In genomic region chr2:180234980-180235379, GRCm38 (mm10) we compare ENCODE assay signal across 10 mouse cellular contexts. TPM values are rescaled to one million over a fixed set of nuclear protein-coding genes. Genes with fewer than 3 reads are reported as not detected.
DNase-seq lines count a peak whose midpoint lies in the region; ATAC-seq and TF ChIP-seq lines count a peak whose summit lies in the region.
"Had no signal": no experiment of that assay in that cellular context is flagged by ENCODE, and none has a peak within 500 bp of the region (broad histone marks: within the 10 kb centered on the region; RNA-seq: fewer than 3 reads in every experiment).

No protein-coding gene starts in this region.

- H3K36me3 ChIP-seq in heart, embryonic 15.5 days = no peaks in the 10 kb centered on the region
- H3K36me3 ChIP-seq in limb, embryonic 14.5 days (ENCODE audit: control insufficient read depth, insufficient read depth, low read length) = no peaks in the 10 kb centered on the region
- H3K36me3 ChIP-seq in stomach, postnatal 0 days (ENCODE audit: control insufficient read depth, insufficient read depth, low read length) = no peaks in the 10 kb centered on the region
- H3K36me3 ChIP-seq: hindbrain, embryonic 12.5 days had no signal

- H3K4me3 ChIP-seq in lung, adult 2 months (replicated peaks; ENCODE audit: extremely low read depth, low read depth, low read length) = no peak overlapping the region
- no peak overlapping the region for H3K4me3 ChIP-seq in heart, embryonic 15.5 days
- H3K4me3 ChIP-seq in limb, embryonic 14.5 days (replicated peaks; ENCODE audit: low read length) = no peak overlapping the region
- H3K4me3 ChIP-seq in stomach, postnatal 0 days (ENCODE audit: low read depth, low read length) = no peak overlapping the region
- H3K4me3 ChIP-seq: forebrain, embryonic 13.5 days; hindbrain, embryonic 12.5 days; myocyte had no signal

- H3K4me2 ChIP-seq in heart, embryonic 15.5 days = peak overlapping the region; percentile 37; the same call in 1 of the 2 replicates
- 0 out of 2 replicates have a peak overlapping the region, but pooled peaks have one; percentile 5 for H3K4me2 ChIP-seq in limb, embryonic 14.5 days (replicated peaks; ENCODE audit: low read depth, low read length, severe bottlenecking)
- H3K4me2 ChIP-seq in stomach, postnatal 0 days (replicated peaks; ENCODE audit: low read depth) = no peak overlapping the region
- H3K4me2 ChIP-seq: forebrain, embryonic 13.5 days; hindbrain, embryonic 12.5 days had no signal

- WGBS in lung, adult 2 months = 47% methylated on average over 6 of the region's 6 CpGs
- WGBS in heart, embryonic 15.5 days = 26% methylated on average over 6 of the region's 6 CpGs
- 34% methylated on average over 6 of the region's 6 CpGs for WGBS in limb, embryonic 14.5 days
- 19% methylated on average over 6 of the region's 6 CpGs for WGBS in stomach, postnatal 0 days

- H3K9me3 ChIP-seq in heart, embryonic 15.5 days (replicated peaks) = no peaks in the 10 kb centered on the region
- H3K9me3 ChIP-seq in limb, embryonic 14.5 days (ENCODE audit: control insufficient read depth, low read length) = no peaks in the 10 kb centered on the region
- no peaks in the 10 kb centered on the region for H3K9me3 ChIP-seq in stomach, postnatal 0 days (ENCODE audit: control insufficient read depth, low read length)
- H3K9me3 ChIP-seq: forebrain, embryonic 13.5 days; hindbrain, embryonic 12.5 days had no signal

- peak overlapping the region; percentile 10; the same call in 1 of the 2 replicates for H3K9ac ChIP-seq in heart, embryonic 15.5 days
- H3K9ac ChIP-seq in limb, embryonic 14.5 days (ENCODE audit: low read depth, low read length, severe bottlenecking) = no peak overlapping the region
- 0 out of 2 replicates have a peak overlapping the region, but pooled peaks have one; percentile 31 for H3K9ac ChIP-seq in stomach, postnatal 0 days (ENCODE audit: low read length)
- H3K9ac ChIP-seq: forebrain, embryonic 13.5 days; hindbrain, embryonic 12.5 days had no signal

- no peaks in the 10 kb centered on the region for H3K27me3 ChIP-seq in heart, embryonic 15.5 days
- H3K27me3 ChIP-seq in limb, embryonic 14.5 days (ENCODE audit: control insufficient read depth, insufficient read depth, low read length) = no peaks in the 10 kb centered on the region
- no peaks in the 10 kb centered on the region for H3K27me3 ChIP-seq in stomach, postnatal 0 days (ENCODE audit: control insufficient read depth, insufficient read depth, low read length)
- H3K27me3 ChIP-seq: forebrain, embryonic 13.5 days; hindbrain, embryonic 12.5 days had no signal

- peak overlapping the region; percentile 88 for H3K27ac ChIP-seq in heart, embryonic 15.5 days
- H3K27ac ChIP-seq in limb, embryonic 14.5 days (replicated peaks; ENCODE audit: low read depth, low read length) = peak overlapping the region; percentile 70
- peak overlapping the region; percentile 92 for H3K27ac ChIP-seq in stomach, postnatal 0 days (replicated peaks)
- H3K27ac ChIP-seq: forebrain, embryonic 13.5 days; hindbrain, embryonic 12.5 days had no signal

- no peak for TF ChIP-seq POLR2A in lung, adult 2 months (IDR thresholded peaks at IDR 0.05; ENCODE audit: borderline replicate concordance, extremely low read depth, low read depth, low read length)
- no peak for TF ChIP-seq POLR2A in limb, embryonic 14.5 days (IDR thresholded peaks at IDR 0.05; ENCODE audit: borderline replicate concordance, extremely low read depth, insufficient read depth, insufficient read length)

- H3K4me1 ChIP-seq in lung, adult 2 months (ENCODE audit: control insufficient read depth, insufficient read depth, low read length) = peaks cover 17% of the 10 kb centered on the region
- peaks cover 53% of the 10 kb centered on the region for H3K4me1 ChIP-seq in heart, embryonic 15.5 days (replicated peaks)
- peaks cover 9% of the 10 kb centered on the region for H3K4me1 ChIP-seq in limb, embryonic 14.5 days (ENCODE audit: control insufficient read depth, insufficient read depth, low read length)
- H3K4me1 ChIP-seq in stomach, postnatal 0 days (replicated peaks; ENCODE audit: control insufficient read depth, insufficient read depth) = peaks cover 22% of the 10 kb centered on the region

- TF ChIP-seq EP300 in stomach, postnatal 0 days (optimal IDR thresholded peaks at IDR 0.05) = no peak

- ATAC-seq in heart, embryonic 15.5 days (replicated peaks; ENCODE audit: insufficient number of reproducible peaks, insufficient read depth, low FRiP score, low read depth) = peak; percentile 84
- ATAC-seq in limb, embryonic 14.5 days (ENCODE audit: low FRiP score, low read depth) = peak; percentile 66
- no peak for ATAC-seq in stomach, postnatal 0 days (ENCODE audit: low FRiP score, low TSS enrichment)
- ATAC-seq: forebrain, embryonic 13.5 days had no signal

- DNase-seq in lung, adult 2 months = peak; percentile 24
- no peak for DNase-seq in lung, postnatal 14 days
- peak; percentile 39 for DNase-seq in limb, embryonic 14.5 days (ENCODE audit: low spot score)
- peak; percentile 73 for DNase-seq in stomach, postnatal 0 days (ENCODE audit: low spot score)
- no peak for DNase-seq in embryo, embryonic 10 days (ENCODE audit: low spot score)
- DNase-seq in spleen, postnatal 14 days (ENCODE audit: low spot score in 2 of 2) = no peak

- TF ChIP-seq CTCF in lung, adult 2 months (IDR thresholded peaks at IDR 0.05; ENCODE audit: insufficient read depth, low read length) = no peak
- TF ChIP-seq CTCF in stomach, postnatal 0 days (IDR thresholded peaks at IDR 0.05; ENCODE audit: low read depth) = no peak

RNA-seq across cellular contexts. Expression of gene Lama5, which starts 9.3 kb away (rescaled TPM):
- polyA plus RNA-seq in lung, adult 2 months (2012; rRNA removed) = 145 and 148 TPM in 2 replicates
- polyA plus RNA-seq in heart, embryonic 15.5 days (2015; fragmentation: Nextera tagmentation; extraction: Ambion mirVana) = 21.9 and 29.1 TPM in 2 replicates
- polyA plus RNA-seq in limb, embryonic 14.5 days (2012; rRNA removed) = 47.3 and 56.7 TPM in 2 replicates
- polyA plus RNA-seq in limb, embryonic 14.5 days (2014; fragmentation: Nextera tagmentation; extraction: Ambion mirVana) = 30.4 and 31.2 TPM in 2 replicates
- 29.7 and 34.9 TPM in 2 replicates for polyA plus RNA-seq in stomach, postnatal 0 days (2015; fragmentation: Nextera tagmentation; extraction: Ambion mirVana)

RNA-seq across cellular contexts. Expression of gene Rps21, which starts 22.2 kb away (rescaled TPM):
- 2,052 and 2,661 TPM in 2 replicates for polyA plus RNA-seq in lung, adult 2 months (2012; rRNA removed)
- 259 and 352 TPM in 2 replicates for polyA plus RNA-seq in heart, embryonic 15.5 days (2015; fragmentation: Nextera tagmentation; extraction: Ambion mirVana)
- polyA plus RNA-seq in limb, embryonic 14.5 days (2012; rRNA removed) = 3,975 and 4,219 TPM in 2 replicates
- 716 and 729 TPM in 2 replicates for polyA plus RNA-seq in limb, embryonic 14.5 days (2014; fragmentation: Nextera tagmentation; extraction: Ambion mirVana)
- 604 and 680 TPM in 2 replicates for polyA plus RNA-seq in stomach, postnatal 0 days (2015; fragmentation: Nextera tagmentation; extraction: Ambion mirVana)

RNA-seq across cellular contexts. Expression of gene Cables2, which starts 38.3 kb away (rescaled TPM):
- polyA plus RNA-seq in lung, adult 2 months (2012; rRNA removed) = 22.7 and 28.2 TPM in 2 replicates
- polyA plus RNA-seq in heart, embryonic 15.5 days (2015; fragmentation: Nextera tagmentation; extraction: Ambion mirVana) = 8.4 and 10.5 TPM in 2 replicates
- polyA plus RNA-seq in limb, embryonic 14.5 days (2012; rRNA removed) = 37.7 and 45.8 TPM in 2 replicates
- polyA plus RNA-seq in limb, embryonic 14.5 days (2014; fragmentation: Nextera tagmentation; extraction: Ambion mirVana) = 22.5 and 23.4 TPM in 2 replicates
- 7.5 and 8.5 TPM in 2 replicates for polyA plus RNA-seq in stomach, postnatal 0 days (2015; fragmentation: Nextera tagmentation; extraction: Ambion mirVana)

RNA-seq across cellular contexts. Expression of gene Rbbp8nl, which starts 54.7 kb away (rescaled TPM):
- 1.4 and 2.3 TPM in 2 replicates for polyA plus RNA-seq in lung, adult 2 months (2012; rRNA removed)
- 0.06 and 0.28 TPM in 2 replicates for polyA plus RNA-seq in heart, embryonic 15.5 days (2015; fragmentation: Nextera tagmentation; extraction: Ambion mirVana)
- polyA plus RNA-seq in limb, embryonic 14.5 days (2012; rRNA removed) = 2.0 and 2.3 TPM in 2 replicates
- polyA plus RNA-seq in limb, embryonic 14.5 days (2014; fragmentation: Nextera tagmentation; extraction: Ambion mirVana) = 1.0 and 1.3 TPM in 2 replicates
- 1.2 and 1.8 TPM in 2 replicates for polyA plus RNA-seq in stomach, postnatal 0 days (2015; fragmentation: Nextera tagmentation; extraction: Ambion mirVana)
- polyA plus RNA-seq: forebrain, embryonic 13.5 days; myocyte had no signal

Comparison
In these comparisons a context has a peak if more than half of its experiments do, and no peak if none do; other contexts are left out.
1. DNase-seq: peak in lung, adult 2 months (single experiment), limb, embryonic 14.5 days (single experiment) and stomach, postnatal 0 days (single experiment); none in lung, postnatal 14 days (single experiment), embryo, embryonic 10 days (single experiment) and spleen, postnatal 14 days (0 of 2).
2. Peak in every context shown above with its lines, with median percentiles within 50 percentile points of each other: H3K27ac ChIP-seq.